Mouse (Mus musculus) midbrain, embryonic 16.5 days (tissue): ENCODE data around the gene Gnpnat1. TPM values are rescaled to one million over a fixed set of nuclear protein-coding genes. Genes with fewer than 3 reads are reported as not detected.

ENCODE experiments used
- ATAC-seq: fragments of 200-750 bp; cut with Nextera tagmentation; 2 replicates; pipeline ENCODE4 v1.8.0; 2017; ENCODE audit warnings: moderate TSS enrichment
- H3K27ac ChIP-seq: fragments of 300-500 bp; sonication (generic); 2 replicates; pipeline ENCODE4 v1.5.1; 2014; ENCODE audit warnings: mild to moderate bottlenecking, low read length, mixed read lengths
- H3K27me3 ChIP-seq: fragments of 300-500 bp; sonication (generic); 2 replicates; pipeline ENCODE4 v1.6.1; 2014; ENCODE audit warnings: low read depth, low read length, mixed read lengths; ENCODE audit not compliant: control insufficient read depth, insufficient read depth
- H3K36me3 ChIP-seq: fragments of 300-500 bp; sonication (generic); 2 replicates; pipeline ENCODE4 v1.6.1; 2014; ENCODE audit warnings: mild to moderate bottlenecking, low read length, moderate library complexity, mixed read lengths; ENCODE audit not compliant: control insufficient read depth, insufficient read depth
- H3K4me1 ChIP-seq: fragments of 300-500 bp; sonication (generic); 2 replicates; pipeline ENCODE4 v1.6.1; 2014; ENCODE audit warnings: mild to moderate bottlenecking, low read length, mixed read lengths; ENCODE audit not compliant: control insufficient read depth, insufficient read depth
- H3K4me2 ChIP-seq: fragments of 300-500 bp; sonication (generic); 2 replicates; pipeline ENCODE4 v1.6.1; 2014; ENCODE audit warnings: mild to moderate bottlenecking, low read length, mixed read lengths
- H3K4me3 ChIP-seq: fragments of 300-500 bp; sonication (generic); 2 replicates; pipeline ENCODE4 v1.5.1; 2014; ENCODE audit warnings: low read depth, mild to moderate bottlenecking, low read length, moderate library complexity, mixed read lengths
- H3K9ac ChIP-seq: fragments of 300-500 bp; sonication (generic); 2 replicates; pipeline ENCODE4 v1.6.1; 2014; ENCODE audit warnings: low read depth, low read length, mixed read lengths
- H3K9me3 ChIP-seq: fragments of 300-500 bp; sonication (generic); replicated peaks from 2 replicates; pipeline ENCODE4 v1.6.1; 2014; ENCODE audit warnings: mild to moderate bottlenecking, low read length, mixed read lengths; ENCODE audit not compliant: control insufficient read depth, poor library complexity, severe bottlenecking
- WGBS: fragments of 180-500 bp; shearing (Covaris S2); extraction: QIAGEN DNeasy Blood & Tissue Kit; methylation state at CpG from one replicate; pipeline ENCODE4 v1.1.7; 2014; 5-methylcytosine and 5-hydroxymethylcytosine counted together
- polyA plus RNA-seq: library from polyadenylated mRNA; unstranded; fragments of >200 nt; fragmentation: Nextera tagmentation; extraction: Ambion mirVana; gene quantifications from 2 replicates; pipeline ENCODE4 v1.2.1, GENCODE M21; 2015

Gene Gnpnat1
- polyA plus RNA-seq, 1 experiment from 2014 or later: 33.6 TPM

- Histone ChIP-seq H3K9me3 (no peaks in the 10 kb centered on the region), H3K36me3 (no peaks in the 10 kb centered on the region), H3K27ac (no peak overlapping the region), H3K27me3 (no peaks in the 10 kb centered on the region), H3K4me3 (no peak overlapping the region), H3K4me1 (0 out of 2 replicates have a peak, but pooled peaks cover 3% of the 10 kb centered on the region), H3K9ac (no peak overlapping the region), H3K4me2 (no peak overlapping the region)
- WGBS: 73% methylated on average over 12 of the region's 12 CpGs
- ATAC-seq: no peak
These were observed 38.3 kb upstream of the Gnpnat1 start for GRCm38 (mm10) chr14:45442781-45443560.

GRCm38 (mm10) chr14:45441291-45441690 lies 36.6 kb upstream of the Gnpnat1 start:
- H3K27ac ChIP-seq: no peak overlapping the region
- H3K27me3 ChIP-seq: no peaks in the 10 kb centered on the region
- WGBS: 65% methylated on average over 6 of the region's 6 CpGs
- ATAC-seq: peak; percentile 43; the same call in 1 of the 2 replicates
- no peaks in the 10 kb centered on the region for H3K36me3 ChIP-seq
- 0 out of 2 replicates have a peak, but pooled peaks cover 3% of the 10 kb centered on the region for H3K4me1 ChIP-seq
- H3K9ac ChIP-seq: no peak overlapping the region
- H3K4me3 ChIP-seq: no peak overlapping the region
- H3K9me3 ChIP-seq: no peaks in the 10 kb centered on the region
- H3K4me2 ChIP-seq: no peak overlapping the region

GRCm38 (mm10) chr14:45439387-45439786 lies 34.7 kb upstream of the Gnpnat1 start:
- H3K27me3 ChIP-seq: no peaks in the 10 kb centered on the region
- H3K4me3 ChIP-seq: no peak overlapping the region
- H3K9me3 ChIP-seq: no peaks in the 10 kb centered on the region
- H3K27ac ChIP-seq: no peak overlapping the region
- H3K9ac ChIP-seq: no peak overlapping the region
- H3K36me3 ChIP-seq: no peaks in the 10 kb centered on the region
- H3K4me1 ChIP-seq: 0 out of 2 replicates have a peak, but pooled peaks cover 3% of the 10 kb centered on the region
- 75% methylated on average over 9 of the region's 9 CpGs for WGBS
- H3K4me2 ChIP-seq: no peak overlapping the region
- no peak for ATAC-seq

- H3K9ac ChIP-seq: no peak overlapping the region
- no peaks in the 10 kb centered on the region for H3K36me3 ChIP-seq
- no peak overlapping the region for H3K4me3 ChIP-seq
- no peak for ATAC-seq
- H3K27me3 ChIP-seq: no peaks in the 10 kb centered on the region
- no peaks in the 10 kb centered on the region for H3K9me3 ChIP-seq
- 84% methylated on average over 2 of the region's 2 CpGs for WGBS
- 0 out of 2 replicates have a peak, but pooled peaks cover 3% of the 10 kb centered on the region for H3K4me1 ChIP-seq
- H3K27ac ChIP-seq: no peak overlapping the region
- no peak overlapping the region for H3K4me2 ChIP-seq
These were observed 34.2 kb upstream of the Gnpnat1 start for GRCm38 (mm10) chr14:45438931-45439275.

- no peaks in the 10 kb centered on the region for H3K36me3 ChIP-seq
- WGBS: 88% methylated on average over 19 of the region's 19 CpGs
These were observed 33.7 kb upstream of the Gnpnat1 start for GRCm38 (mm10) chr14:45438250-45438930.

GRCm38 (mm10) chr14:45434220-45434619 lies 29.5 kb upstream of the Gnpnat1 start:
- H3K4me2 ChIP-seq: no peak overlapping the region
- H3K9me3 ChIP-seq: peaks cover 2% of the 10 kb centered on the region; the same call in 1 of the 2 replicates
- no peaks in the 10 kb centered on the region for H3K4me1 ChIP-seq
- no peak overlapping the region for H3K4me3 ChIP-seq
- no peak overlapping the region for H3K9ac ChIP-seq
- ATAC-seq: no peak
- H3K27me3 ChIP-seq: no peaks in the 10 kb centered on the region
- WGBS: 68% methylated on average over 6 of the region's 6 CpGs
- no peaks in the 10 kb centered on the region for H3K36me3 ChIP-seq
- no peak overlapping the region for H3K27ac ChIP-seq

More at GRCm38 (mm10) chr14:45438250-45438930, 33.7 kb upstream of the Gnpnat1 start:
- Histone ChIP-seq H3K4me1 (0 out of 2 replicates have a peak, but pooled peaks cover 3% of the 10 kb centered on the region), H3K27me3 (no peaks in the 10 kb centered on the region), H3K4me2 (no peak overlapping the region), H3K9me3 (no peaks in the 10 kb centered on the region), H3K9ac (no peak overlapping the region), H3K4me3 (no peak overlapping the region), H3K27ac (no peak overlapping the region)
- ATAC-seq: no peak

GRCm38 (mm10) chr14:45432003-45432402 lies 27.3 kb upstream of the Gnpnat1 start:
- no peak overlapping the region for H3K4me3 ChIP-seq
- H3K9me3 ChIP-seq: peaks cover 2% of the 10 kb centered on the region; the same call in 1 of the 2 replicates
- H3K4me1 ChIP-seq: no peaks in the 10 kb centered on the region
- H3K27me3 ChIP-seq: no peaks in the 10 kb centered on the region
- ATAC-seq: no peak
- 70% methylated on average over 4 of the region's 4 CpGs for WGBS
- no peaks in the 10 kb centered on the region for H3K36me3 ChIP-seq
- no peak overlapping the region for H3K9ac ChIP-seq
- no peak overlapping the region for H3K27ac ChIP-seq
- H3K4me2 ChIP-seq: no peak overlapping the region

GRCm38 (mm10) chr14:45430066-45430842 lies 25.5 kb upstream of the Gnpnat1 start:
- Histone ChIP-seq H3K4me1 (no peaks in the 10 kb centered on the region), H3K9me3 (peaks cover 5% of the 10 kb centered on the region), H3K4me2 (no peak overlapping the region), H3K27me3 (no peaks in the 10 kb centered on the region), H3K36me3 (no peaks in the 10 kb centered on the region), H3K27ac (no peak overlapping the region), H3K9ac (no peak overlapping the region), H3K4me3 (no peak overlapping the region)
- WGBS: 91% methylated on average over 13 of the region's 13 CpGs
- ATAC-seq: no peak
